Mouse (Mus musculus): Measurements from ENCODE around the gene Incenp.

- TF ChIP-seq CTCF (IDR thresholded peaks at IDR 0.05; ENCODE audit: insufficient read depth, low read length) = no peak
- TF ChIP-seq POLR2A (IDR thresholded peaks at IDR 0.05; ENCODE audit: borderline replicate concordance, extremely low read depth, low read depth, low read length) = no peak
These were observed 19.0 kb upstream of the Incenp start for GRCm38 (mm10) chr19:9918176-9918861.
